Mouse (Mus musculus): Measurements from ENCODE around the gene Cxcr4. TPM values are rescaled to one million over a fixed set of nuclear protein-coding genes. Genes with fewer than 3 reads are reported as not detected.

Gene Cxcr4
- total and polyA plus RNA-seq, 3 experiments: 80.3 to 169 (median 102) TPM

GRCm38 (mm10) chr1:128583279-128583872 is 8.7 kb downstream of the Cxcr4 start:
- no peak overlapping the region for H3K27ac ChIP-seq (ENCODE audit: insufficient read depth, low read depth)
- in situ Hi-C loops (cut with MboI; ENCODE audit: low pct_ligation_motif_present, low pct_unique_long_range_greater_than_20kb, low sequenced_read_pairs): loop anchor here (10.0 kb wide), 2 partner anchors 49 to 219 kb away; no protein-coding TSS in a partner anchor
- dilution Hi-C loops (cut with MboI; ENCODE audit: extremely low pct_ligation_motif_present, extremely low pct_unique_long_range_greater_than_20kb, low sequenced_read_pairs): no loop called here

GRCm38 (mm10) chr1:128580321-128580720 is 11.8 kb downstream of the Cxcr4 start:
- peaks cover 8% of the 10 kb centered on the region for H3K9me3 ChIP-seq (replicated peaks; ENCODE audit: low read length)
- dilution Hi-C loops (cut with MboI; ENCODE audit: extremely low pct_ligation_motif_present, extremely low pct_unique_long_range_greater_than_20kb, low sequenced_read_pairs): no loop called here
- no peaks in the 10 kb centered on the region for H3K79me2 ChIP-seq (replicated peaks; ENCODE audit: control insufficient read depth, extremely low read depth, insufficient read depth, poor library complexity, severe bottlenecking)
- H3K9ac ChIP-seq (ENCODE audit: insufficient read depth, low read depth): no peak overlapping the region
- H3K27ac ChIP-seq (ENCODE audit: insufficient read depth, low read depth): no peak overlapping the region
- no peaks in the 10 kb centered on the region for H3K36me3 ChIP-seq (replicated peaks in 1 of 2; ENCODE audit: control insufficient read depth in 1 of 2, insufficient read depth in 1 of 2, low read length in 1 of 2)
- TF ChIP-seq EP300 (IDR thresholded peaks at IDR 0.05; ENCODE audit: low read length): peak; percentile 15; the same call in 1 of the 2 replicates
- TF ChIP-seq UBTF (IDR thresholded peaks at IDR 0.05; ENCODE audit: low read depth, low read length): no peak
- TF ChIP-seq SIN3A (IDR thresholded peaks at IDR 0.05; ENCODE audit: low read length): no peak
- H3K4me2 ChIP-seq (ENCODE audit: insufficient read depth, low read depth, poor library complexity, severe bottlenecking): no peak overlapping the region
- peaks cover 6 to 24% of the 10 kb centered on the region in 2 experiments; a peak in 2 of 4 replicates for H3K4me1 ChIP-seq (ENCODE audit: control insufficient read depth in 1 of 2, insufficient read depth in 2 of 2)
- DNase-seq (ENCODE audit: extremely low read depth): no peak
- no peak overlapping the region for H3K4me3 ChIP-seq (replicated peaks in 1 of 3; ENCODE audit: low read depth in 2 of 3, low read length in 2 of 3, poor library complexity in 1 of 3)
- H3K27me3 ChIP-seq (replicated peaks): no peaks in the 10 kb centered on the region
- in situ Hi-C loops (cut with MboI; ENCODE audit: low pct_ligation_motif_present, low pct_unique_long_range_greater_than_20kb, low sequenced_read_pairs): loop anchor here (10.0 kb wide), 2 partner anchors 46 to 216 kb away; no protein-coding TSS in a partner anchor

More at GRCm38 (mm10) chr1:128583279-128583872, 8.7 kb downstream of the Cxcr4 start:
- Histone ChIP-seq H3K4me3 (replicated peaks in 1 of 3; ENCODE audit: low read depth in 2 of 3, low read length in 2 of 3, poor library complexity in 1 of 3) (no peak overlapping the region), H3K4me1 (ENCODE audit: control insufficient read depth in 1 of 2, insufficient read depth in 2 of 2) (peaks cover 10 to 49% of the 10 kb centered on the region in 2 experiments), H3K9me3 (replicated peaks; ENCODE audit: low read length) (peaks cover 8% of the 10 kb centered on the region), H3K4me2 (ENCODE audit: insufficient read depth, low read depth, poor library complexity, severe bottlenecking) (no peak overlapping the region), H3K9ac (ENCODE audit: insufficient read depth, low read depth) (0 out of 2 replicates have a peak overlapping the region, but pooled peaks have one; percentile 6), H3K79me2 (replicated peaks; ENCODE audit: control insufficient read depth, extremely low read depth, insufficient read depth, poor library complexity, severe bottlenecking) (peaks cover 11% of the 10 kb centered on the region), H3K27me3 (replicated peaks) (no peaks in the 10 kb centered on the region), H3K36me3 (replicated peaks in 1 of 2; ENCODE audit: control insufficient read depth in 1 of 2, insufficient read depth in 1 of 2, low read length in 1 of 2) (peaks cover 8 to 11% of the 10 kb centered on the region in 2 experiments)
- TF ChIP-seq ZNF384 (IDR thresholded peaks at IDR 0.05; ENCODE audit: low read depth, low read length) (no peak), MYC (IDR thresholded peaks at IDR 0.05; ENCODE audit: low read depth, low read length) (no peak), USF1 (IDR thresholded peaks at IDR 0.05; ENCODE audit: low read depth, low read length) (no peak), SMC3 (IDR thresholded peaks at IDR 0.05; ENCODE audit: low read depth, low read length) (no peak), CHD2 (IDR thresholded peaks at IDR 0.05; ENCODE audit: low read length) (no peak), PAX5 (IDR thresholded peaks at IDR 0.05; ENCODE audit: low read length) (no peak), RAD21 (IDR thresholded peaks at IDR 0.05; ENCODE audit: low read depth, low read length) (no peak), IRF4 (IDR thresholded peaks at IDR 0.05; ENCODE audit: low read depth, low read length) (no peak), MEF2A (IDR thresholded peaks at IDR 0.05; ENCODE audit: borderline replicate concordance, low read depth, low read length) (no peak), BHLHE40 (IDR thresholded peaks at IDR 0.05; ENCODE audit: low read depth, low read length) (no peak), ELF1 (IDR thresholded peaks at IDR 0.05; ENCODE audit: low read depth, low read length) (no peak), EP300 (IDR thresholded peaks at IDR 0.05; ENCODE audit: low read length) (no peak), MAFK (IDR thresholded peaks at IDR 0.05; ENCODE audit: insufficient replicate concordance, low read length) (no peak), NELFE (IDR thresholded peaks at IDR 0.05; ENCODE audit: low read depth, low read length) (no peak), KAT2A (IDR thresholded peaks at IDR 0.05; ENCODE audit: insufficient replicate concordance, low read length) (no peak), CTCF (conservative IDR thresholded peaks at IDR 0.05 in 1 of 2, IDR thresholded peaks at IDR 0.05 in 1 of 2; ENCODE audit: low read depth in 2 of 2, low read length in 2 of 2) (no peak)
- DNase-seq (ENCODE audit: extremely low read depth): no peak
